Mouse (Mus musculus): ENCODE results near the gene Pias3.
"Not testable (repeated sequence)": the region's sequence is repeated elsewhere in the genome, so short reads cannot be mapped to it uniquely, and the experiment has no call there.

Pias3 gene

GRCm38 (mm10) chr3:96684151-96684821 is 11.9 kb upstream of the Pias3 start:
- no peak for DNase-seq (ENCODE audit: extremely low read depth, insufficient read length, low spot score)

GRCm38 (mm10) chr3:96684822-96685156 is 11.4 kb upstream of the Pias3 start:
- no peak for DNase-seq (ENCODE audit: extremely low read depth, insufficient read length, low spot score)

GRCm38 (mm10) chr3:96686057-96686456 is 10.1 kb upstream of the Pias3 start:
- not testable (repeated sequence) for DNase-seq (ENCODE audit: extremely low read depth, insufficient read length, low spot score)

- no peak for DNase-seq (ENCODE audit: extremely low read depth, insufficient read length, low spot score)
Observed at GRCm38 (mm10) chr3:96688854-96689253, 7.3 kb upstream of the Pias3 start.

GRCm38 (mm10) chr3:96690298-96690697 is 5.9 kb upstream of the Pias3 start:
- DNase-seq (ENCODE audit: extremely low read depth, insufficient read length, low spot score): no peak

GRCm38 (mm10) chr3:96692506-96692905 is 3.7 kb upstream of the Pias3 start:
- DNase-seq (ENCODE audit: extremely low read depth, insufficient read length, low spot score): no peak

- no peak for DNase-seq (ENCODE audit: extremely low read depth, insufficient read length, low spot score)
Observed at GRCm38 (mm10) chr3:96693579-96693978, 2.6 kb upstream of the Pias3 start.

GRCm38 (mm10) chr3:96696766-96697732 is 865 bp downstream of the Pias3 start:
- peak; percentile 93 for DNase-seq (ENCODE audit: extremely low read depth, insufficient read length, low spot score)

GRCm38 (mm10) chr3:96698993-96699690 is 3.0 kb downstream of the Pias3 start:
- no peak for DNase-seq (ENCODE audit: extremely low read depth, insufficient read length, low spot score)

GRCm38 (mm10) chr3:96700376-96700775 is 4.2 kb downstream of the Pias3 start:
- DNase-seq (ENCODE audit: extremely low read depth, insufficient read length, low spot score): no peak

- DNase-seq (ENCODE audit: extremely low read depth, insufficient read length, low spot score): no peak
Observed at GRCm38 (mm10) chr3:96701003-96701402, 4.8 kb downstream of the Pias3 start.

- DNase-seq (ENCODE audit: extremely low read depth, insufficient read length, low spot score): no peak
Observed at GRCm38 (mm10) chr3:96704778-96705177, 8.6 kb downstream of the Pias3 start.

GRCm38 (mm10) chr3:96706217-96706616 is 10.0 kb downstream of the Pias3 start:
- no peak for DNase-seq (ENCODE audit: extremely low read depth, insufficient read length, low spot score)

- DNase-seq (ENCODE audit: extremely low read depth, insufficient read length, low spot score): no peak
Observed at GRCm38 (mm10) chr3:96706984-96707383, 10.8 kb downstream of the Pias3 start.

- peak; percentile 84 for DNase-seq (ENCODE audit: extremely low read depth, insufficient read length, low spot score)
Observed at GRCm38 (mm10) chr3:96707903-96708683, 11.9 kb downstream of the Pias3 start, which contains the start of gene Nudt17. Gene Nudt17 (minus strand): TSS chr3:96708562.

GRCm38 (mm10) chr3:96708684-96709064 is 12.5 kb downstream of the Pias3 start:
- DNase-seq (ENCODE audit: extremely low read depth, insufficient read length, low spot score): no peak

- DNase-seq (ENCODE audit: extremely low read depth, insufficient read length, low spot score): no peak
Observed at GRCm38 (mm10) chr3:96714286-96714685, 18.1 kb downstream of the Pias3 start.

- DNase-seq (ENCODE audit: extremely low read depth, insufficient read length, low spot score): no peak
Observed at GRCm38 (mm10) chr3:96715854-96716253, 19.7 kb downstream of the Pias3 start.

GRCm38 (mm10) chr3:96719173-96719572 is 23.0 kb downstream of the Pias3 start:
- no peak for DNase-seq (ENCODE audit: extremely low read depth, insufficient read length, low spot score)

- peak; percentile 96 for DNase-seq (ENCODE audit: extremely low read depth, insufficient read length, low spot score)
Observed at GRCm38 (mm10) chr3:96727343-96727827, 31.2 kb downstream of the Pias3 start, which contains the start of the genes Polr3c and Rnf115. Gene Polr3c (minus strand): TSS chr3:96727628. Gene Rnf115 (plus strand): TSS chr3:96727664.
